Mouse (Mus musculus) large intestine, adult 2 months (tissue): ENCODE results near the gene Gm17324. TPM values are rescaled to one million over a fixed set of nuclear protein-coding genes. Genes with fewer than 3 reads are reported as not detected.

Experiments used
- DNase-seq: peaks from one replicate; pipeline ENCODE4 v3.0.0-alpha.2; 2012; ENCODE audit warnings: low read depth, low spot score
- WGBS: fragments of 180-500 bp; shearing (Covaris S2); methylation state at CpG from one replicate; pipeline ENCODE4 v1.1.7; 2018; 5-methylcytosine and 5-hydroxymethylcytosine counted together
- polyA plus RNA-seq: library from polyadenylated mRNA; depleted of rRNA; stranded (reverse); fragments of >200 nt; gene quantifications from 2 replicates; pipeline ENCODE4 v1.2.3, GENCODE M21; 2012

The Gm17324 gene
- polyA plus RNA-seq, 1 experiment: not detected

- no peak for DNase-seq
- WGBS: 72% methylated on average over 2 of the region's 2 CpGs
These were observed 25.7 kb upstream of the Gm17324 start for GRCm38 (mm10) chr9:78474270-78474669.

GRCm38 (mm10) chr9:78473588-78473987 is 25.0 kb upstream of the Gm17324 start:
- no peak for DNase-seq
- WGBS: 85% methylated on average over 8 of the region's 8 CpGs

GRCm38 (mm10) chr9:78465725-78466124 is 17.1 kb upstream of the Gm17324 start:
- no peak for DNase-seq
- 80% methylated on average over 3 of the region's 3 CpGs for WGBS

- no peak for DNase-seq
- 89% methylated on average over 4 of the region's 4 CpGs for WGBS
These were observed 14.8 kb upstream of the Gm17324 start for GRCm38 (mm10) chr9:78463337-78463736.

GRCm38 (mm10) chr9:78457026-78457425 is 8.4 kb upstream of the Gm17324 start:
- WGBS: 91% methylated on average over 8 of the region's 8 CpGs
- DNase-seq: no peak

GRCm38 (mm10) chr9:78451382-78451781 is 2.8 kb upstream of the Gm17324 start:
- no peak for DNase-seq
- 79% methylated on average over 4 of the region's 4 CpGs for whole genome bisulfite sequencing

GRCm38 (mm10) chr9:78450404-78450803 is 1.8 kb upstream of the Gm17324 start:
- WGBS: 75% methylated on average over 5 of the region's 5 CpGs
- DNase-seq: no peak

- DNase-seq: no peak
- WGBS: 34% methylated on average over 9 of the region's 9 CpGs
These were observed 997 bp downstream of the Gm17324 start for GRCm38 (mm10) chr9:78447606-78447972.

- peak; percentile 33 for DNase-seq
- under 1% methylated on average over 81 of the region's 81 CpGs for WGBS
These were observed 5.8 kb downstream of the Gm17324 start, which contains the start of gene Cgas for GRCm38 (mm10) chr9:78442579-78443392. TSS of gene Cgas (minus strand) at chr9:78443237.

- WGBS: 7% methylated on average over 9 of the region's 9 CpGs
- DNase-seq: no peak
These were observed 6.4 kb downstream of the Gm17324 start for GRCm38 (mm10) chr9:78442237-78442578.

GRCm38 (mm10) chr9:78439426-78439825 is 9.2 kb downstream of the Gm17324 start:
- 71% methylated on average over 5 of the region's 5 CpGs for WGBS
- DNase-seq: no peak

- DNase-seq: no peak
- WGBS: 87% methylated on average over 5 of the region's 5 CpGs
These were observed 16.1 kb downstream of the Gm17324 start for GRCm38 (mm10) chr9:78432471-78432870.

- WGBS: 72% methylated on average over 6 of the region's 6 CpGs
- no peak for DNase-seq
These were observed 18.1 kb downstream of the Gm17324 start for GRCm38 (mm10) chr9:78430486-78430885.

- no peak for DNase-seq
- 65% methylated on average over 2 of the region's 2 CpGs for WGBS
These were observed 19.0 kb downstream of the Gm17324 start for GRCm38 (mm10) chr9:78429551-78429950.

- no peak for DNase-seq
These were observed 19.6 kb downstream of the Gm17324 start for GRCm38 (mm10) chr9:78428870-78429432.

GRCm38 (mm10) chr9:78428185-78428584 is 20.4 kb downstream of the Gm17324 start:
- WGBS: 87% methylated on average over 6 of the region's 6 CpGs
- DNase-seq: no peak

More at GRCm38 (mm10) chr9:78428870-78429432, 19.6 kb downstream of the Gm17324 start:
- 88% methylated on average over 4 of the region's 4 CpGs for WGBS

- no peak for DNase-seq
- whole genome bisulfite sequencing: 18% methylated on average over 27 of the region's 27 CpGs
These were observed 21.2 kb downstream of the Gm17324 start for GRCm38 (mm10) chr9:78427362-78427781.

- no peak for DNase-seq
- WGBS: 74% methylated on average over 7 of the region's 7 CpGs
These were observed 47.0 kb downstream of the Gm17324 start for GRCm38 (mm10) chr9:78401596-78401995.

GRCm38 (mm10) chr9:78400570-78400969 is 48.0 kb downstream of the Gm17324 start:
- peak; percentile 40 for DNase-seq

More at GRCm38 (mm10) chr9:78400570-78400969, 48.0 kb downstream of the Gm17324 start:
- WGBS: 29% methylated on average over 5 of the region's 5 CpGs
